Mouse (Mus musculus) gastrocnemius, postnatal 10 days (tissue): ENCODE data around the gene Tmem94. TPM values are rescaled to one million over a fixed set of nuclear protein-coding genes. Genes with fewer than 3 reads are reported as not detected.

ENCODE experiments used
- DNase-seq: peaks from one replicate; pipeline ENCODE4 v3.0.0; 2021; ENCODE audit warnings: mixed read lengths
- total RNA-seq, 2 experiments: library from RNA; stranded (reverse); gene quantifications; 2 replicates each; pipeline ENCODE4 v1.2.3; 2021

The Tmem94 gene
- total RNA-seq, 2 experiments from 2014 or later: 55.6 to 60.0 TPM

- DNase-seq: no peak
Measured at GRCm38 (mm10) chr11:115766356-115766943, 1.2 kb downstream of the Tmem94 start.

- DNase-seq: no peak
Measured at GRCm38 (mm10) chr11:115766981-115767380, 1.7 kb downstream of the Tmem94 start.

GRCm38 (mm10) chr11:115768896-115769295 is 3.7 kb downstream of the Tmem94 start:
- DNase-seq: no peak

DNA sequence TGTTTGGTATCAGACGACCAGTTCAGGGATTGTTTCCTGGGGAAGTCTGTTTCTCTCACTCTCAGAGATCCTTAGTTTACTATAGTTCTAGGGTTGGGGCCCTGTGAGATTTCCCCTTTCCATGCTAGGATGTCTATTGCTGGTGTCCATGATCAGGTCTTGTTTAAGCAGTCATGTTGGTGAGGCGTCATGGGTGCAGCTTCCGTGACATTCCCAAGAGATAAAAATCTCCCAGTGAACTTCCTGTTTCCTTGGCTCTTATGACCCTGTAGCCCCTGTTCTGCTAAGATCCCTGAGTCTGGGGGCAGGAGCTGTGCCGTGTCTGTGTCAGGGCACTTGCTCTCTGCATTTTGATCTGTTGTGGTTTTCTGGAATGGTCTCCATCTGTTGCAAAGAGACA is 9.4 kb downstream of the Tmem94 start:
- no peak for DNase-seq

- peak; percentile 49 for DNase-seq
Measured at GRCm38 (mm10) chr11:115775821-115776665, 10.8 kb downstream of the Tmem94 start.

- no peak for DNase-seq
Measured at GRCm38 (mm10) chr11:115776954-115777353, 11.7 kb downstream of the Tmem94 start.

DNA sequence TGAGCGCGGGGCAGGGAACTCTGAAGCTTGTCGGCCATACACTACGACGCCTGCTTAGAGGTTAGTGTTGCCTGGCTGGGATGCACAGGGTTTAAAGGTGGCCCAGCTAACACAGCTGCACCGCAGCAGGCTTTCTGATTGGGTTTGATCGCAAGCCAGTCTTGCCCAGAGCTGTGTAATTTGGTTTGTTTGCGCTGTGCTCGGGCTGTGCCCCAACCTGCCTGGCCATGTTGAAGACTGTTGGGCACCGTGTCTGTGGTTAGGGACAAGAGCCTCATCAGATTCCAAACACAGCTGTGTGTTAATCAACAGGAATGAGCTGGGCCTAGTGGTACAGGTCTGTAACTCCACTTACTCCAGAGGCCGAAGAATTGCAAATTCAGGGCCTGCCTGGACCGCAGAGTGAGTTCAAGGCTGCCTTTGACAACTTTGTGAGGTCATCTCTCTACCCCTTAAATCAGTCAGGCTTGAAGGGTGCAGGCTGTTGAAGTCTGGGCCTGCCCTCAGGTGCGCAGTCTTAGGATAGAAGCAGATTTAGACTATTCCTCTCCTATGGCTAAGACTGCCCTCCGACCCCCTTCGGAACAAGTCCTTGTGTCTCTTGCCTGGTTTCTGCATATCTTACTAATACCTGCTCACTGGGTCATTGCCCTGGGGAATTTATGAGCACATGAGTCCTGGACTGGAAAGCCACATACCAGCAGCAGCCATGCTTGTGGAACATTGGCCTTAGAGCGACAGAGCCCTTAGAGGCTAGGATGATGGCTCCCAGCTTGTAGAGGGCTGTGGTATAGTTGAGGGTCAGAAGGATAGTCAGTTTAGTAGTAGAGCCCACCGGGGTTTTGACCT is 12.5 kb downstream of the Tmem94 start:
- peak; percentile 6 for DNase-seq

GRCm38 (mm10) chr11:115779038-115779571 is 13.9 kb downstream of the Tmem94 start:
- DNase-seq: peak; percentile 78

DNA sequence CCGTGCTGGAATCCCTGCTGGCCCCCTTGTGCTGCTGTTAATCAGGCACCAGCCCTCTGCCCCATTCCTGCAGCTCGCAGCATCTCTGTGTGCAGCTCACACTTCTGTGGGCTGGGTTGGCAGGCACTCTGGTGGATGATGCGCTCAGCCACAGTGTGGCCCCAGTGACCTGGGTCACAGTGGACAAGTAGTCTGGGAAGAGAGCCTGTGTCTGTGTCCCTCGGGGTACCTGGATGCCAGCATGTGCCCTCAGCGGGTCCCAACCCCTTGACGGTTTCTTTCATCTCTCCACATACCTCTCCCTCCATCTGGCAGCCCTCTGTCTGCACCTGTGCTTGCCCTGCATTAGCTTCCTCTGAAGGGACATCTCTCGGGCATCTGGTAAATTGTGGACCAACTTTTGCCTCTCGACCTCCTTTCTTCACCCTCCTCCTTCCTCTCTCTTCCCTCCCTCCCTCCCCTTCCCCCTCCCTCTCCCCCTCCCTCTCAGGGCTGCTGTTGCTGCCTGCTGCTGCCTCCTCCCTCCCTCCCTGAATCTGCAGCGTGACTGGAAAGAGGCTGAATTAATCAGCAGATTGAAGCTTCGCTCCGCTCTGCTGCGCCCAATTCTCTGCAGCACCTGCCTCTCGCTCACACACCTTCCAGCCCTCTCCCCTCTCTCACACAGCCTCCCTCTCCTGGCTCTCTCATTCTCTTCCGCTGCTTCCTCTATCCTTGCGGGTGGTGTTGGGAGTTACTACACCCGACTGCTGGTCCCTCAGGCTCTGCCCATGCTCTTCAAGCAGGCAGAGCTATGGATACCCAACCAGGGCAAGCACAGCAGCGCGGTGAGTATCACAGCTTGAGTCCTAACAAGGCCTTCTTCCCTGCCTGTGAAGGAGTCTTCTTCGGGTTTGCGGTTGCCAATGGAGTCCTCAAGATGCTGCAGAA is 15.2 kb downstream of the Tmem94 start:
- peak; percentile 18 for DNase-seq

- DNase-seq: peak; percentile 7
Measured at GRCm38 (mm10) chr11:115786473-115786872, 21.2 kb downstream of the Tmem94 start.

GRCm38 (mm10) chr11:115789787-115790186 is 24.6 kb downstream of the Tmem94 start:
- no peak for DNase-seq

- peak; percentile 5 for DNase-seq
Measured at GRCm38 (mm10) chr11:115791919-115792318, 26.7 kb downstream of the Tmem94 start.

- no peak for DNase-seq
Measured at GRCm38 (mm10) chr11:115792353-115792752, 27.1 kb downstream of the Tmem94 start.

DNA sequence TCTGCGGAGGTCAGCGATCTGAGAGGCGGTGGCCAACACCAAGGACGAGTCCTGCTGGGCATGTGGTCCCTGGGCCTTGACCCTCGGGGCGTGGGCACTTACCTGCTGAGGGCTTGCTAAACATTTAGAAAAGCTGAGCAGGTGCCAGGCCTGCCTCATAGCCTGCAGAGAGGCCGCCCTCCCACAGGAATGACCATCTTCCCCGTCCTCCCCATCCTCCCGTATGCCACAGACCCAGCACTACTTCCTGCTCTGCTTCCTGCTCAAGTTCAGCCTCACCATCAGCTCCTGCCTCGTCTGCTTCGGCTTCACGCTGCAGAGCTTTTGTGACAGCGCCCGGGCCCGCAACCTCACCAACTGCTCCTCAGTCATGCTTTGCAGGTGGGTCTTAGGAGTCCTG is 31.7 kb downstream of the Tmem94 start:
- DNase-seq: no peak

GRCm38 (mm10) chr11:115797665-115798064 is 32.4 kb downstream of the Tmem94 start:
- no peak for DNase-seq

DNA sequence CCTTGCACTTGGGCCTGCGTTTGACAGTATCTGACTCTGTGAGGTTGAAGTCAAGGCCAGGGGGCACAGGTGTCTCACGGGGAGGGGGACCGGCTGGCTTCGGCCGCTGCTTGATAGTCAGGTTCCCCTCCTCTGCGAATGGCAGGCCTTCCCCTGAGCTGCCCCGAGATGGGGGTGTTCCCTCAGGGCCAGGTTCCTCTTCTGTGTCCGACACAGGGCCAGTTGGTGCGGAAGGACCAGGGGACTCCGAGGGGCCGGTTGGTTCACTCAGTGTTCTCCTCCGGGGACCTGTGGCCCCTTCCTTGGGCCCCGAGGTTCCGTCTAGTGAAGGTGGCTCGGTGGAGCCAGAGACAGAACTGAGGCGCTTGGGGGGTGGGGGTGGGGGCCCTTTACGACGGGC is 35.7 kb downstream of the Tmem94 start:
- no peak for DNase-seq

- no peak for DNase-seq
Measured at GRCm38 (mm10) chr11:115803072-115803709, 38.0 kb downstream of the Tmem94 start.

DNA sequence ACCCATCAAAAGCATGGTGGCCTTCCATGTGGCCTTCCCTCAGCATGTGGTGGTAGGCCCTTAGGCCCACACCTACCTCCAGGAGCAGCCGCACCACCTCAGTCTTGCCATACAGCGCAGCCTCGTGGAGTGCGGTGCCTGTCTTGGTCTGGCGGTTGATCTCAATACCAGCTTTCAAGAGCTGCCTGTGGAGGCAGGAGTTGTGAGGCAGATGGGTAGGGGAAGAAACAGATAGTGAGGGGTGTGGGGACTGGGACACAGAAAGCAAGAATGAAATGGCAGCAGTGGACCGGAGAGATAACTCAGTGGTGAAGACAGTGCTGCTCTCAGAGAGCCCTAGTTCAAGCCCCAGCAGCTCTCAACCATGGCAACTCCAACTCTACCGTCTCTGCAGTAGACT is 39.8 kb downstream of the Tmem94 start:
- DNase-seq: no peak

GRCm38 (mm10) chr11:115806154-115806553 is 40.9 kb downstream of the Tmem94 start:
- no peak for DNase-seq

DNA sequence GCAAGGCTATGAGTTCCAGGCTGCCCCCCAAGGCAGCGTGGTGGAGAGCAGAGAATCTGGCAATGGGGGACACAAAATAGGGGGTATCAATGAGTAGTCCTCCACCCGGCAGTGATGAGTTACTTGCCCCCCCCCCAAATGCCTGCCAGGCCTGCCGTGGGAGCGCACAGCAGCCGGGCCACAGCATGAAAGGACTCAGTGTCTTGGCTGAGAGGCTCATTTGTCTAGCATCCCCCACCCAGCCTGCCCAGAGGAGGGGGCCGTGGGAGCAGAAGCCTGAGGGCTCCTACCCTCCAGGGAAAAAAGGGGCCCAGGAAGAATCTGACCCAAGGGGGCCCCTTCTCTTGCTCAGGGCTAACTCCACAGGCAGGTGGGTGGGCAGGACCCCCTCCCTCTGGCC is 42.1 kb downstream of the Tmem94 start:
- no peak for DNase-seq

DNA sequence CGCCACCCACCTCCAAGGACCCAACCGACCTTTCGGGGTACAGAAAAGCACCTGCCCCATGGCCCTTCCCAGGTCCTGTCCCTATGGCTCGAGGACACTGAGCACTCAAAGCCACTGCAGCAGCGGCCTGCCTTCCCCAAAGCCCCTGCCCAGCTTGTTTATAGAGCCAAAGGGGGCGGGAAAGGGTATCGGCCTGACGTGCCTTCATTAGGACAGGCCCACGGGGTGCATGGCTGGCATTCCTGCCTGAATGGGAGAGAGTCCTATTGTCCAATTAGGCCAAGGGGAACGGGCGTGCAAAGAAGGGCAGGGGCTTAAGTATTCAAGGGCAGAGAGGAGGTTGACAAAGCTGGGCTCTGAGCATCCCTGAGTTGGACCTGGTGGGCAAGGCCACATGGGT is 42.7 kb downstream of the Tmem94 start:
- DNase-seq: no peak
